Mouse (Mus musculus) testis, adult 2 months (tissue): ENCODE data around the gene Bst2.

Experiments
- CTCF ChIP-seq: fragments of 200-500 bp; IDR thresholded peaks from 2 replicates; pipeline ENCODE4 v1.5.1; 2012; ENCODE audit warnings: low read depth, mild to moderate bottlenecking, inconsistent platforms, low read length, moderate library complexity; ENCODE audit not compliant: control insufficient read depth, insufficient read depth, insufficient replicate concordance
- POLR2A ChIP-seq: fragments of 200-500 bp; IDR thresholded peaks from 2 replicates; pipeline ENCODE4 v1.6.1; 2012; ENCODE audit warnings: low read depth, mild to moderate bottlenecking, inconsistent platforms, low read length, moderate library complexity; ENCODE audit not compliant: control insufficient read depth

- no peak for TF ChIP-seq CTCF
- TF ChIP-seq POLR2A = no peak
These were observed 17.4 kb upstream of the Bst2 start for GRCm38 (mm10) chr8:71554644-71555043.
